Mouse (Mus musculus): ENCODE data around the gene Mtch2. TPM values are rescaled to one million over a fixed set of nuclear protein-coding genes. Genes with fewer than 3 reads are reported as not detected.
"Not testable (repeated sequence)": the region's sequence is repeated elsewhere in the genome, so short reads cannot be mapped to it uniquely, and the experiment has no call there.

Mtch2 gene
- 175 and 188 TPM in 2 replicates for polyA plus RNA-seq (2015; fragmentation: Nextera tagmentation; extraction: Ambion mirVana)

DNA sequence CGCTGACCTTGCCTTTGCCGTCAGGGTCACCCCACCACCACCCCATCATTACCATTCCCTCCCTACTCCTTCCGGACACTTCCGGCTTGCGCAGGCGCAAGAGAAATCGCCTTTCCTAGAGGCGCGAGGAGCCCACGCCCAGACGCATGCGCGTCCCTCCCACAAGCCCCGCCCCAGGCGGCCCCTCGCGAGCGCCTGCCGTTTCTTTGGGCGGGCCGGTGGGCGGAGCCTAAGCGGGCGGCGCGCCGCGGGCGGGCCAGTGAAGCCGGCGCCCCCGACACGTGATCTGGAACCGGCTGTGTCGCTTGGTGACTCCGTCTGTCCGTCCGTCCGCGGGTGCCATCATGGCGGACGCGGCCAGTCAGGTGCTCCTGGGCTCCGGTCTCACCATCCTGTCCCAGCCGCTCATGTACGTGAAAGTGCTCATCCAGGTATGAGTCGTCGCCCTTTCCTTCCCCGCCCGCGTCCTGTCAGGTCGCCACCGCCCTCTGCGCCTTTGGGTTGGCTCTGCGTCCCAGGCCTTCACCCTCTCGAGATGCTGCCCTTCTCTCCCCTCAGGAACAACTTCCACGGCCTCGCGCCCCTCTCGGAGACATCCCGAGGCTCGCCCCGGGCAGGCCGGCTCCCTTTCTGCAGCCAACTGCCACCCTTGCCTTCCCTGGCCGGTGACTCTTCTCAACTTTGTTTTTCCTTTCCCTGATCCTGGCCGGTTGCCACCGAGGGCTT is at the start of gene Mtch2:
Gene Mtch2, plus strand, starts transcription at position 201 of the 726 bp plus-strand sequence.
- ATAC-seq (ENCODE audit: insufficient number of reproducible peaks, low FRiP score, low TSS enrichment, low read depth): peak; percentile 97
- peaks cover 13% of the 10 kb centered on the region; the same call in 1 of the 2 replicates for H3K4me1 ChIP-seq
- H3K9me3 ChIP-seq (replicated peaks): no peaks in the 10 kb centered on the region
- H3K27ac ChIP-seq (replicated peaks): peak within 1 kb of the TSS; percentile 81
- peak within 1 kb of the TSS; percentile 81 for H3K4me3 ChIP-seq (replicated peaks)
- H3K9ac ChIP-seq: peak within 1 kb of the TSS; percentile 84
- under 1% methylated on average over 66 of the region's 67 CpGs for WGBS
- H3K4me2 ChIP-seq (replicated peaks): peak within 1 kb of the TSS; percentile 69
- no peaks in the 10 kb centered on the region for H3K27me3 ChIP-seq
- peaks cover 23% of the 10 kb centered on the region for H3K36me3 ChIP-seq

DNA sequence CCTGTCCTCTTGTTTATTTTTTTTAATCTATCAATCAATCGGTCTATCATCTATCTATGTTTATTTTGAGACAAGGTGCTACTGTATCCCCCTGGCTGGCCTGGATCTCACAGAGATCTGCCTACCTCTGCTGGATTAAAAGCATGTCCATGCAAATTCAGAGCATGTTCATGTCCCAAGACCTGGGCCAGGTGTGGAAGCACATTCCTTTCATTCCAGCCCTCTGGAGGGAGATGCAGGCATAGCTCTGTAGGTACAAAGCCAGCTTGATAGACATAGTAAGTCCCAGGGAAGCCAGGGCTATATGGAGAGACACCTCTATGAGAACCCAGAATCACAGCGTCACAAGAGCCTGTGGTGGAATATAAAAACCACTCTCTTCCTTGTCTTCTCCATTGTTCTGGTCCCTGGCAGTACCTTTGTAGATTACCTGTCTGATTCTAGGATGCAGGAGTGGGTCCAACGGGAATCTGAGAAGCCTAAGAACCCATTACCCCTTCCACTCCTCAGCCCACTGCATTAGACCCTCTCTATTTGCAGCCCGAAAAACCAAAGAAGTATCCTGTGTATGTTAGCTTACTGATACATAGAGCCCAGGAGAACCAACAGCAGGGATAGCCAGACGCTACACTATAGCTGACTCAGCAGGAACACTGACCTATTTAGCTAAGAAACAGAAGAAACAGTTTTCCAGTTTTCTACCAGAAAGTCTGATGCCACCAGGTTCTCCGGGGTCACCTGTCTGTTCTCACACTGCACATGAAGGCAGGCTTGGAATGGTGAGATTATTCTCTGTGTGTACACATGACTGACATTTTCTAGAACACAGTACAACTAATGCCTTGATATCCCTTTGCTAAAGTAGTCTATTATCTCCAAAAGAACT is 38.5 kb upstream of the Mtch2 start:
- Histone ChIP-seq H3K27ac (replicated peaks) (no peak overlapping the region), H3K4me2 (replicated peaks) (no peak overlapping the region), H3K9me3 (replicated peaks) (no peaks in the 10 kb centered on the region), H3K4me3 (replicated peaks) (no peak overlapping the region), H3K27me3 (no peaks in the 10 kb centered on the region), H3K36me3 (no peaks in the 10 kb centered on the region), H3K4me1 (no peaks in the 10 kb centered on the region), H3K9ac (no peak overlapping the region)
- ATAC-seq (ENCODE audit: insufficient number of reproducible peaks, low FRiP score, low TSS enrichment, low read depth): no peak
- WGBS: 83% methylated on average over 6 of the region's 6 CpGs

DNA sequence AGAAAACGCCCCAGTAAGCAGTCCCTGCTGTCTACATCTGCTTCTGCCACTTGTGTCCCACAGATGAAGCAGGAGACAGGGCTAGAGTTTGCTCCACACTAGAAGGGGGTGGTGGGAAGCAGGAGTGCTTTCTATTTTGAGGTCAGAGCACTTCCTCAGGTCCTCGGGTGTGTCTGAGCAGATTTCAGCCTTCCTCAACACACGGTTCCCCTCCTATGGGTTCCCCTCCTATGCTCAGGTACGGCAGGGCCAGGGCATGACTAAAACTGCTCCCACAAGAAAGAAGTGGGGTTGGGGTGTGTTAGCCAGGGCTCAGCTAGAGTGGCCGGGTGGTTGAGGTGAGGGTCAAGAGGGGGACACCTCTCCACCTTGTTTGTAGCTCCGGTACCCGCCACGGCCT is 36.2 kb upstream of the Mtch2 start:
- ATAC-seq (ENCODE audit: insufficient number of reproducible peaks, low FRiP score, low TSS enrichment, low read depth): no peak
- no peaks in the 10 kb centered on the region for H3K4me1 ChIP-seq
- H3K9me3 ChIP-seq (replicated peaks): no peaks in the 10 kb centered on the region
- H3K27me3 ChIP-seq: no peaks in the 10 kb centered on the region
- no peak overlapping the region for H3K9ac ChIP-seq
- no peak overlapping the region for H3K27ac ChIP-seq (replicated peaks)
- H3K4me3 ChIP-seq (replicated peaks): no peak overlapping the region
- H3K4me2 ChIP-seq (replicated peaks): no peak overlapping the region
- no peaks in the 10 kb centered on the region for H3K36me3 ChIP-seq
- 83% methylated on average over 8 of the region's 8 CpGs for WGBS

GRCm38 (mm10) chr2:90815266-90815665 is 31.7 kb upstream of the Mtch2 start:
- H3K4me2 ChIP-seq (replicated peaks): no peak overlapping the region
- H3K9me3 ChIP-seq (replicated peaks): no peaks in the 10 kb centered on the region
- H3K4me3 ChIP-seq (replicated peaks): no peak overlapping the region

GRCm38 (mm10) chr2:90816144-90816543 is 30.8 kb upstream of the Mtch2 start:
- Histone ChIP-seq H3K36me3 (no peaks in the 10 kb centered on the region), H3K27ac (replicated peaks) (no peak overlapping the region), H3K4me3 (replicated peaks) (no peak overlapping the region), H3K4me1 (no peaks in the 10 kb centered on the region), H3K9me3 (replicated peaks) (no peaks in the 10 kb centered on the region), H3K4me2 (replicated peaks) (no peak overlapping the region), H3K9ac (no peak overlapping the region), H3K27me3 (no peaks in the 10 kb centered on the region)
- no peak for ATAC-seq (ENCODE audit: insufficient number of reproducible peaks, low FRiP score, low TSS enrichment, low read depth)
- WGBS: 75% methylated on average over 4 of the region's 4 CpGs

More at GRCm38 (mm10) chr2:90815266-90815665, 31.7 kb upstream of the Mtch2 start:
- no peaks in the 10 kb centered on the region for H3K27me3 ChIP-seq
- ATAC-seq (ENCODE audit: insufficient number of reproducible peaks, low FRiP score, low TSS enrichment, low read depth): no peak
- no peaks in the 10 kb centered on the region for H3K36me3 ChIP-seq
- H3K4me1 ChIP-seq: no peaks in the 10 kb centered on the region
- H3K9ac ChIP-seq: no peak overlapping the region
- no peak overlapping the region for H3K27ac ChIP-seq (replicated peaks)
- 84% methylated on average over 2 of the region's 2 CpGs for WGBS

DNA sequence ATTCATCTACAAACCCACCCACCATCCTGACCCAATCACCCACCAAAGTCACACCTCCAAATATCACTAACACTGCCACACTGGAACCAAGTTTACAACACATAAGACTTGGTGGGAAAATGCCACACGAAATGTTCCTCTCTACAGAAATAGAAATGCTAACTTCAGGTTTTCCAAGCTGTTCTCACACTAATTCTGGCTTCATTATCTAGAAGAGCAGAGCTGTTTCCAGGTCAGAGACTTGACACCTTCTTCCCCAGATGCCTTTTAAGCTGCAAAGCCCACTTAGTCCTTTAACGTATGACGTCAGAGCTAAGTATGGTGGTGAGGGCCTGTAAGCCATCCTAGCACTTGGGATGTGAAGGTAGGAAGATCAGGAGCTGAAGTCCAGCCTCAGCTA is 28.2 kb upstream of the Mtch2 start:
- 90% methylated on average over 3 of the region's 3 CpGs for WGBS
- H3K27me3 ChIP-seq: no peaks in the 10 kb centered on the region
- H3K4me2 ChIP-seq (replicated peaks): no peak overlapping the region
- H3K9ac ChIP-seq: no peak overlapping the region
- no peak overlapping the region for H3K27ac ChIP-seq (replicated peaks)
- H3K36me3 ChIP-seq: no peaks in the 10 kb centered on the region
- ATAC-seq (ENCODE audit: insufficient number of reproducible peaks, low FRiP score, low TSS enrichment, low read depth): no peak
- H3K9me3 ChIP-seq (replicated peaks): no peaks in the 10 kb centered on the region
- no peaks in the 10 kb centered on the region for H3K4me1 ChIP-seq
- no peak overlapping the region for H3K4me3 ChIP-seq (replicated peaks)

GRCm38 (mm10) chr2:90820894-90821293 is 26.1 kb upstream of the Mtch2 start:
- no peak overlapping the region for H3K4me3 ChIP-seq (replicated peaks)
- no peaks in the 10 kb centered on the region for H3K9me3 ChIP-seq (replicated peaks)
- 71% methylated on average over 3 of the region's 3 CpGs for whole genome bisulfite sequencing
- no peaks in the 10 kb centered on the region for H3K27me3 ChIP-seq
- no peak overlapping the region for H3K4me2 ChIP-seq (replicated peaks)
- H3K9ac ChIP-seq: no peak overlapping the region
- no peak overlapping the region for H3K27ac ChIP-seq (replicated peaks)
- no peak for ATAC-seq (ENCODE audit: insufficient number of reproducible peaks, low FRiP score, low TSS enrichment, low read depth)
- H3K4me1 ChIP-seq: no peaks in the 10 kb centered on the region
- no peaks in the 10 kb centered on the region for H3K36me3 ChIP-seq

DNA sequence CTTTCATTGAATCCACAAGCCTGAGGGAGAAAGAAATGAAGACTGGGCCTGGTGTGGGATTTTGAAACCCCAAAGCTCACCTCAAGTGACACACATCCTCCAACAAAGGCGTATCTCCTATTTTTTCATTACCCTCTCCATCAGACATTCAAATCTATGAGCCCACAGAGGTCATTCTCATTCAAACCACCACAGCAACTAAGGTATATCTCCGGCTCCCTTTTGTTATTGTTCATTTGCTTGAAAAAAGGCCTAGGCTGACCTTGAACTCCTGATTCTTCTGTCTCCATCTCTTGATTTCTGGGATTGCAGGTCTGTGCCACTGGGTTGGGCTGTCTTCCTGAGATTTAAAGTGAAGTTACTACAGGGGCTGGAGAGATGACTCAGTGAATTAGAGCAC is 24.0 kb upstream of the Mtch2 start:
- H3K4me3 ChIP-seq (replicated peaks): no peak overlapping the region
- H3K9me3 ChIP-seq (replicated peaks): no peaks in the 10 kb centered on the region
- no peak overlapping the region for H3K27ac ChIP-seq (replicated peaks)
- H3K9ac ChIP-seq: no peak overlapping the region
- no peak overlapping the region for H3K4me2 ChIP-seq (replicated peaks)
- H3K4me1 ChIP-seq: no peaks in the 10 kb centered on the region
- 91% methylated on average over 2 of the region's 2 CpGs for WGBS
- ATAC-seq (ENCODE audit: insufficient number of reproducible peaks, low FRiP score, low TSS enrichment, low read depth): no peak
- H3K27me3 ChIP-seq: no peaks in the 10 kb centered on the region
- no peaks in the 10 kb centered on the region for H3K36me3 ChIP-seq

DNA sequence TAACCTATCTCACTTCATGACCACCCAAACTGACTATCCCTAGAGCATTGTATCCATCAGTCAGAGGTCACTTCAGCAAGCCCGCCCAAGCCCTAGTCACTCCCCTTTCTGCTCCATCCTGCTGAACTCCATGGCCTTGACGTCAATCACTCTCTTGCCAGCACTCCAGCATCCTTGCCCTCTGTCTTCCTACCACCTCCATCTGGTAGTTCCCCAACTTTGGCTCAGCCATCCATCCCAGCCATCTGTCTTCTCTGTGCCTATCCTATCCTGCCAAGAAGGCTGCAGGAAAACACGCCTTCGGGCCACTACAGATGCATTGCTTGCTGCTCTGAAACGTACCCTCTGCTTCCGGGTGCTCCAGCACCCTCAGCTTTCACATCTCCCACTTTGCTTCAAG is 23.2 kb upstream of the Mtch2 start:
- no peaks in the 10 kb centered on the region for H3K36me3 ChIP-seq
- no peaks in the 10 kb centered on the region for H3K9me3 ChIP-seq (replicated peaks)
- H3K27ac ChIP-seq (replicated peaks): no peak overlapping the region
- no peaks in the 10 kb centered on the region for H3K4me1 ChIP-seq
- WGBS: 73% methylated on average over 6 of the region's 6 CpGs
- no peak for ATAC-seq (ENCODE audit: insufficient number of reproducible peaks, low FRiP score, low TSS enrichment, low read depth)
- H3K9ac ChIP-seq: no peak overlapping the region
- H3K4me2 ChIP-seq (replicated peaks): no peak overlapping the region
- no peaks in the 10 kb centered on the region for H3K27me3 ChIP-seq
- no peak overlapping the region for H3K4me3 ChIP-seq (replicated peaks)

GRCm38 (mm10) chr2:90824528-90824927 is 22.4 kb upstream of the Mtch2 start:
- H3K27me3 ChIP-seq; ATAC-seq (ENCODE audit: insufficient number of reproducible peaks, low FRiP score, low TSS enrichment, low read depth); H3K4me3 ChIP-seq (replicated peaks); H3K27ac ChIP-seq (replicated peaks); H3K36me3 ChIP-seq; H3K9me3 ChIP-seq (replicated peaks); H3K4me2 ChIP-seq (replicated peaks); H3K4me1 ChIP-seq; H3K9ac ChIP-seq: not testable (repeated sequence)
- 88% methylated on average over 10 of the region's 10 CpGs for WGBS

GRCm38 (mm10) chr2:90825515-90826172 is 21.3 kb upstream of the Mtch2 start:
- no peak for ATAC-seq (ENCODE audit: insufficient number of reproducible peaks, low FRiP score, low TSS enrichment, low read depth)
- H3K4me3 ChIP-seq (replicated peaks): no peak overlapping the region
- H3K36me3 ChIP-seq: no peaks in the 10 kb centered on the region
- no peaks in the 10 kb centered on the region for H3K27me3 ChIP-seq
- 81% methylated on average over 11 of the region's 11 CpGs for WGBS
- H3K27ac ChIP-seq (replicated peaks): no peak overlapping the region
- H3K4me1 ChIP-seq: no peaks in the 10 kb centered on the region
- H3K9me3 ChIP-seq (replicated peaks): no peaks in the 10 kb centered on the region
- no peak overlapping the region for H3K9ac ChIP-seq
- H3K4me2 ChIP-seq (replicated peaks): no peak overlapping the region

Measured in embryonic facial prominence, embryonic 15.5 days (tissue).